Mouse (Mus musculus) limb, embryonic 13.5 days (tissue): ENCODE measurements around the gene Olfr655. TPM values are rescaled to one million over a fixed set of nuclear protein-coding genes. Genes with fewer than 3 reads are reported as not detected.

Experiments
- ATAC-seq: fragments of 200-750 bp; cut with Nextera tagmentation; 2 replicates; pipeline ENCODE4 v1.8.0; 2017; ENCODE audit warnings: low read depth, moderate number of reproducible peaks, moderate TSS enrichment; ENCODE audit not compliant: low FRiP score
- H3K27ac ChIP-seq: fragments of 300-500 bp; sonication (generic); 2 replicates; pipeline ENCODE4 v1.5.1; 2015; ENCODE audit warnings: inconsistent platforms, mild to moderate bottlenecking, moderate library complexity
- H3K27me3 ChIP-seq: fragments of 300-500 bp; sonication (generic); 2 replicates; pipeline ENCODE4 v1.6.1; 2015; ENCODE audit warnings: mild to moderate bottlenecking, inconsistent platforms
- H3K36me3 ChIP-seq: fragments of 300-500 bp; sonication (generic); 2 replicates; pipeline ENCODE4 v1.6.1; 2015; ENCODE audit warnings: inconsistent platforms, mild to moderate bottlenecking, moderate library complexity
- H3K4me1 ChIP-seq: fragments of 300-500 bp; sonication (generic); 2 replicates; pipeline ENCODE4 v1.6.1; 2015; ENCODE audit warnings: inconsistent platforms
- H3K4me2 ChIP-seq: fragments of 300-500 bp; sonication (generic); replicated peaks from 2 replicates; pipeline ENCODE4 v1.6.1; 2015; ENCODE audit warnings: inconsistent platforms, mild to moderate bottlenecking, moderate library complexity
- H3K4me3 ChIP-seq: fragments of 300-500 bp; sonication (generic); 2 replicates; pipeline ENCODE4 v1.5.1; 2015; ENCODE audit warnings: moderate library complexity, mild to moderate bottlenecking, inconsistent platforms
- H3K9ac ChIP-seq: fragments of 300-500 bp; sonication (generic); 2 replicates; pipeline ENCODE4 v1.6.1; 2015; ENCODE audit warnings: mild to moderate bottlenecking, inconsistent platforms
- H3K9me3 ChIP-seq: fragments of 300-500 bp; sonication (generic); 2 replicates; pipeline ENCODE4 v1.6.1; 2016; ENCODE audit warnings: inconsistent platforms
- WGBS: fragments of 180-500 bp; shearing (Covaris S2); methylation state at CpG from one replicate; pipeline ENCODE4 v1.1.7; 2015; 5-methylcytosine and 5-hydroxymethylcytosine counted together
- polyA plus RNA-seq: library from polyadenylated mRNA; unstranded; fragments of >200 nt; fragmentation: Nextera tagmentation; extraction: Ambion mirVana; gene quantifications from 2 replicates; pipeline ENCODE4 v1.2.1, GENCODE M21; 2015

The Olfr655 gene
- polyA plus RNA-seq, 1 experiment from 2014 or later = not detected

GRCm38 (mm10) chr7:104549833-104550232 lies 51.7 kb downstream of the Olfr655 start, which contains the start of gene Olfr651:
Gene Olfr651 (plus strand): TSS chr7:104550133.
- no peak for ATAC-seq
- Histone ChIP-seq H3K36me3 (no peaks in the 10 kb centered on the region), H3K27ac (no peak within 1 kb of the TSS), H3K4me3 (no peak within 1 kb of the TSS), H3K4me1 (no peaks in the 10 kb centered on the region), H3K27me3 (no peaks in the 10 kb centered on the region), H3K4me2 (no peak within 1 kb of the TSS), H3K9ac (no peak within 1 kb of the TSS), H3K9me3 (no peaks in the 10 kb centered on the region)
- WGBS = 79% methylated on average over 5 of the region's 5 CpGs

Other genes with a start within 250 kb of the Olfr655 start
- 2.4 and 2.7 TPM in 2 replicates for gene Trim12c, start 248.4 kb downstream of the Olfr655 start, polyA plus RNA-seq
- 0.05 TPM in 1 of 2 replicates, not detected in the other for gene Trim30b, start 231.9 kb downstream of the Olfr655 start, polyA plus RNA-seq
- gene Trim30c, start 200.9 kb downstream of the Olfr655 start, polyA plus RNA-seq = 0.22 TPM in 1 of 2 replicates, not detected in the other
- 1.0 and 1.2 TPM in 2 replicates for gene Trim30a, start 136.6 kb downstream of the Olfr655 start, polyA plus RNA-seq
- gene Trim30d, start 93.9 kb downstream of the Olfr655 start, polyA plus RNA-seq = 0.31 and 0.36 TPM in 2 replicates
- not detected in 2 replicates for gene Olfr651, start 51.6 kb downstream of the Olfr655 start, polyA plus RNA-seq
- gene Olfr652, start 40.9 kb downstream of the Olfr655 start, polyA plus RNA-seq = not detected in 2 replicates
- not detected in 2 replicates for gene Olfr653, start 24.5 kb downstream of the Olfr655 start, polyA plus RNA-seq
- gene Olfr654, start 14.8 kb downstream of the Olfr655 start, polyA plus RNA-seq = not detected in 2 replicates
- not detected in 2 replicates for gene Olfr656, start 12.2 kb upstream of the Olfr655 start, polyA plus RNA-seq
- gene Olfr657, start 23.0 kb upstream of the Olfr655 start, polyA plus RNA-seq = not detected in 2 replicates
- not detected in 2 replicates for gene Olfr658, start 45.5 kb upstream of the Olfr655 start, polyA plus RNA-seq
- not detected in 2 replicates for gene Olfr659, start 65.0 kb upstream of the Olfr655 start, polyA plus RNA-seq
- gene Olfr661, start 84.7 kb upstream of the Olfr655 start, polyA plus RNA-seq = not detected in 2 replicates
- gene Usp17le, start 175.7 kb upstream of the Olfr655 start, polyA plus RNA-seq = not detected in 2 replicates
- gene Usp17lb, start 240.8 kb upstream of the Olfr655 start, polyA plus RNA-seq = not detected in 2 replicates